Mouse (Mus musculus) brown adipose tissue, adult 24 weeks (tissue): Measurements from ENCODE around the gene Vps11. TPM values are rescaled to one million over a fixed set of nuclear protein-coding genes. Genes with fewer than 3 reads are reported as not detected.
"Not testable (repeated sequence)": the region's sequence is repeated elsewhere in the genome, so short reads cannot be mapped to it uniquely, and the experiment has no call there.

ENCODE experiments used
- H3K27ac ChIP-seq: fragments of 200-500 bp; replicated peaks from 2 replicates; pipeline ENCODE4 v1.5.1; 2012; ENCODE audit warnings: low read depth, mild to moderate bottlenecking, low read length
- H3K4me1 ChIP-seq: fragments of 200-500 bp; 2 replicates; pipeline ENCODE4 v1.6.1; 2012; ENCODE audit warnings: low read length, mixed read lengths; ENCODE audit not compliant: control insufficient read depth, insufficient read depth, insufficient read length
- H3K4me3 ChIP-seq: fragments of 200-500 bp; 2 replicates; pipeline ENCODE4 v1.5.1; 2012; ENCODE audit warnings: low read depth, mild to moderate bottlenecking, low read length, moderate library complexity; ENCODE audit not compliant: insufficient read depth
- polyA plus RNA-seq: library from polyadenylated mRNA; stranded (reverse); fragments of >200 nt; gene quantifications from 2 replicates; pipeline ENCODE4 v1.2.4, GENCODE M21; 2012; ENCODE audit not compliant: missing spikeins, insufficient read depth, insufficient read length

Vps11 gene
- polyA plus RNA-seq, 1 experiment: 25.3 TPM

DNA sequence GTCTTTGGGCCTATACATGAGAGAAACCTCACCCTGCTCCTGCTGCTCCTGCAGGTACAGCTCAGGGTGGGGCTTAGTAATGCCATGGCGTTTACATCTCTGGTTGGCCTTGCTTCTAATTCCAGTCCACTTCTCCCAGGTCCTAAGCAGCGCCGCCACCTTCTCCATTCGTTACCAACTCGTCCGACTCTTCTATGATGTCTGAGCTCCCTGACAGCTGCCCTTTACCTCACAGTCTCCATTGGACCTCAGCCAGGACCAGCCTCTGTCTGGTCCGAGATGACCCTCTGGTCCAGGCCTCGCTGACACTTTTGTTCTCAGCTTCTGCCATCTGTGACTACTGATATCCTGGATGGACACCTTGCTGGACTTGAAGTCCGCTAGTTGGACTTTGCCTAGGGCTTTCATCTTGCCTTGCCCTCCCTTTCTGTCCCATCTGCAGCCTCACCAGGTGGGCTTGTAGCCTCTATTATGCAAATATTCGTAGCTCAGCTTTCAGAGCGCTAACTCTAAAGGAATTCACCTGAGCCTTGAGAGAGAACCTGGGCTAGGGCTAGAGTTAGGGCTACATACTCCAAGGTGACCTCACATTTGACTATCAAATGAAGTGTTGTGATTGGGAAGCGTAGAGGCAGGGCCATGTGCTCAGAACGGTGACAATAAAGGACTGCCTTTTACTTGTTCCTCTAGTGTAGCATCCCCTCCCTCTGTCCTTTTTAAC is 28.4 kb downstream of the Vps11 start:
- Histone ChIP-seq H3K4me1 (peaks cover 4% of the 10 kb centered on the region; the same call in 1 of the 2 replicates), H3K27ac (no peak overlapping the region), H3K4me3 (no peak overlapping the region)

DNA sequence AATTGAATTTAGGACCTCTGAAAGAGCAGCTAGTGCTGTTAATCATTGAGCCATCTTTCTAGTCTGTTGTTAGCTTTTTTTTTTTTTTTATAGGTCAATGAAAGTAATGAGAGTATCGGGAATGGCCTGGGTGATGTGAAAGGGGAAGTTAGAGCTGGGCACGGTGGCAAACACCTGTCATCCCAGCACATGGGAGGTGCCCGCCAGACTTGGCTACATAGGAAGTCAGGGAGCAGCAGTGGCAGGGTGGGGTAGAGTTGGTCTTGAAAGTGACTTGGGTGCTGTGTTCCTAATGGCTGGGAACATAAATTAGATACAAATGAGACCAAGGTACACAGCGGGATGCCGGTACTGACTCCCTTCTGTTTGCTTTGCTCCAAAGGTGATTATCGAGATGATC is 30.7 kb downstream of the Vps11 start:
- H3K4me3 ChIP-seq: no peak overlapping the region
- H3K4me1 ChIP-seq: peaks cover 8% of the 10 kb centered on the region; the same call in 1 of the 2 replicates
- H3K27ac ChIP-seq: no peak overlapping the region

- peak overlapping the region; percentile 79 for H3K4me3 ChIP-seq
- peak overlapping the region; percentile 16 for H3K27ac ChIP-seq
- H3K4me1 ChIP-seq: peaks cover 5% of the 10 kb centered on the region; the same call in 1 of the 2 replicates
These were observed 33.5 kb downstream of the Vps11 start for GRCm38 (mm10) chr9:44327926-44328325.

GRCm38 (mm10) chr9:44327064-44327711 is 34.3 kb downstream of the Vps11 start:
- Histone ChIP-seq H3K4me3 (peak overlapping the region; percentile 79), H3K27ac (peak overlapping the region; percentile 69), H3K4me1 (peaks cover 5% of the 10 kb centered on the region; the same call in 1 of the 2 replicates)

- Histone ChIP-seq H3K27ac (peak overlapping the region; percentile 72), H3K4me3 (peak overlapping the region; percentile 79), H3K4me1 (peaks cover 5% of the 10 kb centered on the region; the same call in 1 of the 2 replicates)
These were observed 35.0 kb downstream of the Vps11 start for GRCm38 (mm10) chr9:44326371-44327063.

DNA sequence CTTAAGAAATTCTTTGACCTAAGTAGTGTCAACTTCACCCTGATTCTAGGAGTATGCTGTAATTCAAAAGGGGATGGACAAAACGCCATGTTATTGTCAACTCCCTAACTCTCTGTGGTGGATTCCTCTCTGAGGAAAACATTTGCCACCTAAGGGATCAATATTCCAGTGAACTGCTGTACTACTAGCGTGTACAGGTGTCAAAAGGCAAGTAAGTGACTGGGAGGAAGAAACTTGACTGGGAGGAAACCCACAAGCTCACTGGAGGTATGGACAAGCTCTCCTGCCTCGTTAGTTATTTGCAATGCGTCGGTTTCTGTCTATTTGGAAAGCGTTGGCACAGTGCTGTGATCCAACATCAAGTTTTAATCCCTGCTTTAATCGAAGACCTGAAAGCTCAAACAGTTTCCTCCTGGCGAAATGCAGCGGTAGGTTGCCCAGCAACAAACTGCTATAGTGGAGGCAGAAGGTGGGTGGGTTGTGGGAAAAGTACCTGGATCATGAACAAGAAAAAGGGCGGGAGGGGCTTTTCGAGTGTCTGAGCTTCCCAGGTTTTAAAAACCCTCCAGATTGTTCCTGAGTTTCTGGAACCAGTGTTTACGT is 35.6 kb downstream of the Vps11 start, which contains the start of gene Dpagt1:
Dpagt1 (plus strand) TSS at position 252 of the 603 bp plus-strand sequence.
- Histone ChIP-seq H3K4me1 (peaks cover 5% of the 10 kb centered on the region; the same call in 1 of the 2 replicates), H3K27ac (peak within 1 kb of the TSS; percentile 72), H3K4me3 (peak within 1 kb of the TSS; percentile 79)

DNA sequence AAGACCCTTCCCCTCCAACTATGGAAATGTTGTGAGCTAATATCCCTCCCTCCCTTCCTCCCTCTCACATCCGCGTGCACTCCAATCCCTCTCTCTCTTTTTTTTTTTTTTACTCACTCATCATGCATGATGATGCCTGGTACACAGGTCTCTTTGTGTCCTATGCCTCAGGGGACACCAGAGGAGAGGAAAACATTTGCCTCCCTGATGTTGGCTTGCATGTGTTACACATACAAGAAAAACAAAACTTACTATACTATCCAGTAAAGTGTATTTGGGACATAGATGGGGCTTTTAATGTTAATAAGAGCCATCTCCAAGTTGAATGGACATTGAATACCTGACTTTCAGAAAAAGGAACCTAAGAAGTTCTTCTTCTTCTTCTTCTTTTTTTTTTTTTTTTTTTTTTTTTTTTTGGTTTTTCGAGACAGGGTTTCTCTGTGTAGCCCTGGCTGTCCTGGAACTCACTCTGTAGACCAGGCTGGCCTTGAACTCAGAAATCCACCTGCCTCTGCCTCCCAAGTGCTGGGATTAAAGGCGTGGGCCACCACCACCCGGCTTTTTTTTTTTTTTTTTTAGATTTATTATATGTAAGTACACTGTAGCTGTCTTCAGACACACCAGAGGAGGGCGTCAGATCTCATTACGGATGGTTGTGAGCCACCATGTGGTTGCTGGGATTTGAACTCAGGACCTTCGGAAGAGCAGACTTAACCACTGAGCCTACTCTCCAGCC is 36.3 kb downstream of the Vps11 start:
- H3K4me3 ChIP-seq, H3K4me1 ChIP-seq, H3K27ac ChIP-seq: not testable (repeated sequence)

- H3K4me3 ChIP-seq: no peak overlapping the region
- H3K4me1 ChIP-seq: peaks cover 5% of the 10 kb centered on the region; the same call in 1 of the 2 replicates
These were observed 37.3 kb downstream of the Vps11 start for GRCm38 (mm10) chr9:44324147-44324546.

DNA sequence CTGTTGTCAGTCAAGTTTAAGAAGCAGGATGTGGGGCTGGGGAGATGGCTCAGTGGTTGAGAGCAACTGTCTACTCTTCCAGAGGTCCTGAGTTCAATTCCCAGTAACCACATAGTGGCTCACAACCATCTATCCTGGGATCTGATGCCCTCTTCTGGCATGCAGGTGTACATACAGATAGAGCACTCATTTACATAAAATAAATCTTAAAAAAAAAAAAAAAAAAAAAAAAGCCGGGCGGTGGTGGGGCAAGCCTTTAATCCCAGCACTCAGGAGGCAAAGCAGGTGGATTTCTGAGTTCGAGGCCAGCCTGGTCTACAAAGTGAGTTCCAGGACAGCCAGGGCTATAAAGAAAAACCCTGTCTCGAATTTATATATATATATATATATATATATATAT is 37.8 kb downstream of the Vps11 start:
- not testable (repeated sequence) for H3K4me1 ChIP-seq, H3K4me3 ChIP-seq, H3K27ac ChIP-seq

More at GRCm38 (mm10) chr9:44324147-44324546, 37.3 kb downstream of the Vps11 start:
- H3K27ac ChIP-seq: no peak overlapping the region

GRCm38 (mm10) chr9:44320799-44321133 is 40.7 kb downstream of the Vps11 start:
- peak overlapping the region; percentile 50 for H3K4me3 ChIP-seq
- peaks cover 13% of the 10 kb centered on the region for H3K4me1 ChIP-seq
- peak overlapping the region; percentile 62 for H3K27ac ChIP-seq

DNA sequence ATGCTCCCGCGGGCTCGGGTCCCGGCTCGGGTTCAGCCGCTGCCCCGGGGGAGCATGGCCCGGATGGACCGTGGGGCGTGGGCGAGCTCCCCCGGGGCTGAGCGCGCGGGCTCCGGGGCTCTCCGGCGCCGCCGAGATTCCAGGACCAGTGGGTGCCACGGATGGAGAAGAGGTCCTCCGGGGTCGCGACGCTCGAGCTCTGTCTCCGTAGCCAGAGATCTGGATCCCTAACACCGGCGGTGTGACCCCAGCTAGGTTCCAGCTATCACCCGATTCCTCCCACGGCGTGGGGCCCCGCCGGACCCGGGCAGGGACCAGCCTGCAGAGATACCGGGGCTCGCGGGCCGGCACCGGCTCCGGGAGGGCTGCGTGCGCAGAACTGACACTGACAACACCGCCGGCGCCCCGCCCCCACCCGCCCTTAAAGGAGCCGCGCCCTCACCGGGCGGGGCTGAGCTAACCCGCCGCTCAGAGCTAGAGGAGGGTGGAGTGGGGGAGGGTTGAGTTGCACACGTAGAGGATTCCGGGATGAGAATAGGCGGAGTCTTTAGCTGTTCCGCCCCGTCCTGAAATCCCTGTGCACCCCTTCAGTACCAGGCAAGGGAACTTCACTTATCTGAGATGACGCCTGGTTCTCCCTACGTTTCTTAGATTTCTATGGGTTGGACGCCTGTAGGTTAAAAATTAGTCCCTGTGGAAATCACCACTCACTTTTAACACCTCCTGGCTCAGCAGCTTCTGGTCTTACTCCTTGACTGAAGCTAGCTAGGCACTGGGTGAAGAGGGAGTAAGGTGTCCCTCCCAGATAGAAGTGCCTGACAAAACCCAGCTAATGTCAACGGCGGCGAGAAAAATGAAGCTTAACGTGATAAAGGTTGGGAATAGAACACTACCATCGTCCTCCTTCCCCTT is 41.3 kb downstream of the Vps11 start, which contains the start of gene C2cd2l:
C2cd2l (minus strand) TSS at position 399 of the 912 bp plus-strand sequence.
- H3K27ac ChIP-seq: peak within 1 kb of the TSS; percentile 62
- peaks cover 12% of the 10 kb centered on the region for H3K4me1 ChIP-seq
- H3K4me3 ChIP-seq: peak within 1 kb of the TSS; percentile 96

GRCm38 (mm10) chr9:44319105-44319886 is 42.2 kb downstream of the Vps11 start:
- peak overlapping the region; percentile 43; the same call in 1 of the 2 replicates for H3K27ac ChIP-seq
- peak overlapping the region; percentile 96 for H3K4me3 ChIP-seq
- H3K4me1 ChIP-seq: peaks cover 12% of the 10 kb centered on the region

DNA sequence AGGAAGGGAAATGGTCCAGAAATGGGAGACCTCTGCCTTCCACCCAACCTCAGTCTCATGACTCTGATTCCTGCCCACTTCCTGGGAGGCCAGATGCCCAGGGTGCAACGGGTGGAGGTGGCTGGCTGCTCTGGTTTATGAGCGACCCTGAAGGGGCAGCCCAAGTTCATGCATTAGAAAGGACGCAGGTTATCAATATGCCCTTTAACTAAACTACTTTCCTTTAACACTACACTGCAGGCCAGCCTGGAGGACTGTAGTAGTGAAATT is 42.7 kb downstream of the Vps11 start:
- peaks cover 12% of the 10 kb centered on the region for H3K4me1 ChIP-seq
- H3K27ac ChIP-seq: 0 out of 2 replicates have a peak overlapping the region, but pooled peaks have one; percentile 43
- peak overlapping the region; percentile 96 for H3K4me3 ChIP-seq
